Mouse (Mus musculus) left cerebral cortex, adult 18-20 months (tissue): ENCODE measurements around the gene Plcb4. TPM values are rescaled to one million over a fixed set of nuclear protein-coding genes. Genes with fewer than 3 reads are reported as not detected.
A peak's percentile ranks its signal among the peaks of the same experiment; 100 is the strongest.

ENCODE experiments used
- DNase-seq, 2 experiments: peaks; one replicate each; pipeline ENCODE4 v3.0.0; 2021 to 2022; ENCODE audit warnings: low spot score in 2 of 2, mixed read lengths in 1 of 2
- total RNA-seq, 2 experiments: library from RNA; stranded (reverse); gene quantifications; 2 replicates each; pipeline ENCODE4 v1.2.3; 2021

Plcb4 gene
- total RNA-seq, 2 experiments from 2014 or later, result 64.6 to 77.5 TPM

GRCm38 (mm10) chr2:135847738-135848137, 188.9 kb downstream of the Plcb4 start:
- DNase-seq, result no peak

- no peak for DNase-seq
Measured at GRCm38 (mm10) chr2:135848169-135848568, 189.4 kb downstream of the Plcb4 start.

- DNase-seq, result no peak
Measured at GRCm38 (mm10) chr2:135851964-135852363, 193.2 kb downstream of the Plcb4 start.

GRCm38 (mm10) chr2:135853085-135853484, 194.3 kb downstream of the Plcb4 start:
- no peak for DNase-seq

GRCm38 (mm10) chr2:135854059-135854458, 195.2 kb downstream of the Plcb4 start:
- no peak for DNase-seq

- DNase-seq, result no peak
Measured at GRCm38 (mm10) chr2:135855890-135856490, 197.2 kb downstream of the Plcb4 start.

- no peak for DNase-seq
Measured at GRCm38 (mm10) chr2:135856826-135857225, 198.0 kb downstream of the Plcb4 start.

- DNase-seq, result peak; percentile 5 to 19
Measured at GRCm38 (mm10) chr2:135861531-135862488, 203.0 kb downstream of the Plcb4 start.

- no peak for DNase-seq
Measured at GRCm38 (mm10) chr2:135862489-135863390, 203.9 kb downstream of the Plcb4 start.

GRCm38 (mm10) chr2:135863391-135864076, 204.7 kb downstream of the Plcb4 start:
- DNase-seq, result no peak

GRCm38 (mm10) chr2:135866421-135866820, 207.6 kb downstream of the Plcb4 start:
- DNase-seq, result no peak

- no peak for DNase-seq
Measured at GRCm38 (mm10) chr2:135866838-135867237, 208.0 kb downstream of the Plcb4 start.

- DNase-seq, result no peak
Measured at GRCm38 (mm10) chr2:135869637-135870036, 210.8 kb downstream of the Plcb4 start.

- DNase-seq, result no peak
Measured at GRCm38 (mm10) chr2:135873146-135873545, 214.3 kb downstream of the Plcb4 start.

- no peak for DNase-seq
Measured at GRCm38 (mm10) chr2:135873761-135874160, 214.9 kb downstream of the Plcb4 start.

- peak; percentile 18 to 44 for DNase-seq
Measured at GRCm38 (mm10) chr2:135875549-135875948, 216.7 kb downstream of the Plcb4 start.

- no peak for DNase-seq
Measured at GRCm38 (mm10) chr2:135879356-135879755, 220.5 kb downstream of the Plcb4 start.

- DNase-seq, result no peak
Measured at GRCm38 (mm10) chr2:135880269-135880760, 221.5 kb downstream of the Plcb4 start.

GRCm38 (mm10) chr2:135883359-135883758, 224.5 kb downstream of the Plcb4 start:
- no peak for DNase-seq

- DNase-seq, result no peak
Measured at GRCm38 (mm10) chr2:135884534-135885180, 225.8 kb downstream of the Plcb4 start.
